Mouse (Mus musculus) heart, postnatal 0 days (tissue): ENCODE measurements around the gene Ddx4. TPM values are rescaled to one million over a fixed set of nuclear protein-coding genes. Genes with fewer than 3 reads are reported as not detected.

Experiments
- ATAC-seq: fragments of 200-750 bp; cut with Nextera tagmentation; 2 replicates; pipeline ENCODE4 v1.8.0; 2017; ENCODE audit warnings: low read depth, moderate number of reproducible peaks, moderate library complexity; ENCODE audit not compliant: insufficient read depth
- DNase-seq: peaks from one replicate; pipeline ENCODE4 v3.0.0-alpha.2; 2016; ENCODE audit warnings: low spot score
- H3K27ac ChIP-seq: fragments of 300-500 bp; sonication (generic); 2 replicates; pipeline ENCODE4 v1.5.1; 2014; ENCODE audit warnings: low read depth, mild to moderate bottlenecking
- H3K27me3 ChIP-seq: fragments of 300-500 bp; sonication (generic); 2 replicates; pipeline ENCODE4 v1.6.1; 2014; ENCODE audit warnings: low read length, mixed read lengths; ENCODE audit not compliant: control insufficient read depth, insufficient read depth
- H3K36me3 ChIP-seq: fragments of 300-500 bp; sonication (generic); replicated peaks from 2 replicates; pipeline ENCODE4 v1.6.1; 2014; ENCODE audit warnings: low read length, mixed read lengths; ENCODE audit not compliant: control insufficient read depth, insufficient read depth
- H3K4me1 ChIP-seq: fragments of 300-500 bp; sonication (generic); 2 replicates; pipeline ENCODE4 v1.6.1; 2014; ENCODE audit warnings: antibody characterized with exemption; ENCODE audit not compliant: control insufficient read depth, insufficient read depth
- H3K4me2 ChIP-seq: fragments of 300-500 bp; sonication (generic); 2 replicates; pipeline ENCODE4 v1.6.1; 2014; ENCODE audit warnings: low read depth, mild to moderate bottlenecking, low read length, moderate library complexity
- H3K4me3 ChIP-seq: fragments of 300-500 bp; sonication (generic); 2 replicates; pipeline ENCODE4 v1.5.1; 2014; ENCODE audit warnings: low read depth, low read length
- H3K9ac ChIP-seq: fragments of 300-500 bp; sonication (generic); replicated peaks from 2 replicates; pipeline ENCODE4 v1.6.1; 2014; ENCODE audit warnings: low read depth, low read length, mixed read lengths
- H3K9me3 ChIP-seq: fragments of 300-500 bp; sonication (generic); replicated peaks from 2 replicates; pipeline ENCODE4 v1.6.1; 2016; ENCODE audit warnings: low read length; ENCODE audit not compliant: control insufficient read depth
- CTCF ChIP-seq: IDR thresholded peaks from 2 replicates; pipeline ENCODE4 v1.5.1; 2016; ENCODE audit warnings: antibody characterized with exemption, control low read depth, low read depth
- EP300 ChIP-seq: IDR thresholded peaks from 2 replicates; pipeline ENCODE4 v1.6.1; 2016; ENCODE audit warnings: antibody characterized with exemption, low read depth
- WGBS: fragments of 180-500 bp; shearing (Covaris S2); extraction: QIAGEN DNeasy Blood & Tissue Kit; methylation state at CpG from one replicate; pipeline ENCODE4 v1.1.7; 2014; 5-methylcytosine and 5-hydroxymethylcytosine counted together
- polyA plus RNA-seq: library from polyadenylated mRNA; unstranded; fragments of >200 nt; fragmentation: Nextera tagmentation; extraction: Ambion mirVana; gene quantifications from 2 replicates; pipeline ENCODE4 v1.2.1, GENCODE M21; 2015
- total RNA-seq: library from RNA; depleted of rRNA; stranded (reverse); fragments of >200 nt; gene quantifications from 2 replicates; pipeline ENCODE4 v1.2.3, GENCODE M21; 2014; ENCODE audit warnings: low replicate concordance; rRNA removed

The Ddx4 gene
- not detected in 2 replicates for total RNA-seq
- 0.14 and 0.16 TPM in 2 replicates for polyA plus RNA-seq

DNA sequence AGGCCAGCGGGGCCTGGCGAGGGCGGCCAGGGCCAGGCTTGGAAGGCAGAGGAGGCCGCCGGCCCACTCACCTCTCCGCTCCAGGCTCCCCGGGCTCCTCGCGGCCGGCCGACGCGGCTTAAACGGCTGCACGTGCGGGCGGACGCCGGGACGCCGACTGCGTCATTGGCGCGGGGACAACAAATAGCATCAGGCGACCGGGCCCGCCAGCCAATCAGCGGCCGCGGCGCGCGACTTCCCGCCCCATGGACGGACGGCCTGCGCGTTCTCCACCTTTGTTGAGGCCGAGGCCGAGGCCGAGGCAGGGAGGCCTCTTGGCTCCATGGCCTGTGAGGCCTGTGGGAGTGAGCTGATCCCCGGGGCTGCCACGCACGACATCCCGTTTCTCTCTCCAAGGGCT is at the start of gene Ddx4:
TSS of gene Ddx4 (minus strand) at position 271 of the 400 bp plus-strand sequence.
- no peak for ATAC-seq
- Histone ChIP-seq H3K27me3 (no peaks in the 10 kb centered on the region), H3K36me3 (no peaks in the 10 kb centered on the region), H3K9me3 (0 out of 2 replicates have a peak, but pooled peaks cover 8% of the 10 kb centered on the region), H3K9ac (no peak within 1 kb of the TSS), H3K4me1 (no peaks in the 10 kb centered on the region), H3K27ac (no peak within 1 kb of the TSS), H3K4me3 (no peak within 1 kb of the TSS), H3K4me2 (no peak within 1 kb of the TSS)
- WGBS, result 62% methylated on average over 45 of the region's 45 CpGs
- TF ChIP-seq EP300 (no peak), CTCF (no peak)
- DNase-seq, result no peak

GRCm38 (mm10) chr13:112701256-112701655 is 49.0 kb upstream of the Ddx4 start:
- no peak overlapping the region for H3K4me3 ChIP-seq
- H3K9ac ChIP-seq, result no peak overlapping the region
- ATAC-seq (no peak), DNase-seq (no peak)
- no peaks in the 10 kb centered on the region for H3K9me3 ChIP-seq
- H3K27ac ChIP-seq, result no peak overlapping the region
- peaks cover 6% of the 10 kb centered on the region; the same call in 1 of the 2 replicates for H3K36me3 ChIP-seq
- peaks cover 3% of the 10 kb centered on the region; the same call in 1 of the 2 replicates for H3K4me1 ChIP-seq
- WGBS, result 77% methylated on average over 8 of the region's 8 CpGs
- no peak overlapping the region for H3K4me2 ChIP-seq
- no peak for TF ChIP-seq EP300
- no peak for TF ChIP-seq CTCF
- H3K27me3 ChIP-seq, result no peaks in the 10 kb centered on the region

DNA sequence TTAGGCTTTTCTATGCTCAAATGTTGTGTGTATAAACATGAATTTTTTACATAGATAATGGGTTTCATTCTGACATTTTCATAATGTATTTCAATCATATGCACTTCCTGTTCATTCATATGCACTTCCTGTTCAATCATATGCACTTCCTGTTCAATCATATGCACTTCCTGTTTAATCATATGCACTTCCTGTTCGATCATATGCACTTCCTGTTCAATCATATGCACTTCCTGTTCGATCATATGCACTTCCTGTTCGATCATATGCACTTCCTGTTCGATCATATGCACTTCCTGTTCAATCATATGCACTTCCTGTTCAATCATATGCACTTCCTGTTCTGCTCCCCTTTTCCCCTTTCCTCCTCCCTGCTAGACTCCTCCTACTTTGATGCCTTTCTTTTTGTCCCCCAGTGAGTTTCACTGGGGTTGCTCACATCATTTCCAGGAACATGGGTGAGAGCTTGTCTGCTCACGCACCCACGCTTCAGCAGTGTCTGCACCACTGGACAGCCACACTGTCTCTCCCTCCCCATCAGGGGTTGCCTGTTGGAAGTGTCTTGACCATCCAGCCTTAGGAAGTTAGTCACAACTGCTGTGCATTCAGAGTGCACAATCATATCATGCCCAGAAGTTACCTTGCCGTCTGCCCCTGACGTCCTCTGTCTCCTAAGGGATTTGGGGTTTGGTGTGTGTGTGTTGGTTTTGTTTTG is 43.4 kb upstream of the Ddx4 start:
- Histone ChIP-seq H3K4me3 (no peak overlapping the region), H3K9ac (no peak overlapping the region), H3K27ac (no peak overlapping the region), H3K9me3 (no peaks in the 10 kb centered on the region), H3K4me2 (no peak overlapping the region), H3K4me1 (peaks cover 3% of the 10 kb centered on the region; the same call in 1 of the 2 replicates), H3K36me3 (peaks cover 6% of the 10 kb centered on the region; the same call in 1 of the 2 replicates), H3K27me3 (no peaks in the 10 kb centered on the region)
- WGBS, result 96% methylated on average over 8 of the region's 8 CpGs
- no peak for TF ChIP-seq EP300
- ATAC-seq (no peak), DNase-seq (no peak)

DNA sequence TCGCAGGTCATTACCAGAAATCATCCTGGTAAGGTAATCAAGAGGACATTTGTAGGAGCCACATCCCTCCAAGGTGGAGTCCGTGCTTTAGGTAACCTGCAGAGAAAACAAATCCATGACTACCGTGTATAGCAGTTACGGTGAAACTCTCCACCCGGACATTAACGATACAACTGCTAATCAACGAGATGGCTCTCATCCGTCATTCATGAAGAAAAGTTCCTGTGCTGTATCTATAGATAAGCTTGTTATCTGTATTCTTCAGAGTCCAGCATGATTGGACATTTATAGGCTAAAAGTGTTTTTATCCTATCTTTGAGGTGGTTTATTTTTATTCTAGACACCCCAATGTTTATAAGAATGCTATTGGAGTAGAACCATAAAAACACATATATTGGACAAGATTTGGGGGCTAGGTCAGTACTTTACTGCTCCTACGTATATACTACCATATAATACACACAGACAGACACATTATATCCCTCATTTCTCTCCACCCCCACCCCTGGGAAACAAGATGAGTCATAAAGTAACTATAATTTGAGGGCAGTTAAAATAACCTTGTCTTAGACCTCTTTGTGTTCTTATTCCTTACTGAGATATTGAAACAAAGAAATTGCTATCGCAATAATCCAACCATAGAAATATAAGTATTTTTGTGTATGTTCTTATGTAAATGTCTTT is 40.7 kb upstream of the Ddx4 start:
- no peak overlapping the region for H3K4me2 ChIP-seq
- no peak overlapping the region for H3K9ac ChIP-seq
- H3K4me3 ChIP-seq, result no peak overlapping the region
- WGBS, result 84% methylated on average over 10 of the region's 10 CpGs
- no peak overlapping the region for H3K27ac ChIP-seq
- H3K27me3 ChIP-seq, result no peaks in the 10 kb centered on the region
- TF ChIP-seq CTCF, result no peak
- TF ChIP-seq EP300, result no peak
- DNase-seq (no peak), ATAC-seq (no peak)
- H3K4me1 ChIP-seq, result peaks cover under 1% of the 10 kb centered on the region; the same call in 1 of the 2 replicates
- H3K36me3 ChIP-seq, result 0 out of 2 replicates have a peak, but pooled peaks cover 2% of the 10 kb centered on the region
- no peaks in the 10 kb centered on the region for H3K9me3 ChIP-seq

- Histone ChIP-seq H3K36me3 (0 out of 2 replicates have a peak, but pooled peaks cover 2% of the 10 kb centered on the region), H3K4me1 (0 out of 2 replicates have a peak, but pooled peaks cover 10% of the 10 kb centered on the region), H3K4me3 (no peak overlapping the region), H3K27ac (no peak overlapping the region), H3K4me2 (no peak overlapping the region), H3K27me3 (no peaks in the 10 kb centered on the region), H3K9me3 (no peaks in the 10 kb centered on the region), H3K9ac (no peak overlapping the region)
- ATAC-seq (no peak), DNase-seq (no peak)
- TF ChIP-seq EP300 (no peak), CTCF (no peak)
- 28% methylated on average over 2 of the region's 2 CpGs for WGBS
These were observed 33.9 kb upstream of the Ddx4 start for GRCm38 (mm10) chr13:112686155-112686554.
